Mouse (Mus musculus): Measurements from ENCODE around the gene Acer3. TPM values are rescaled to one million over a fixed set of nuclear protein-coding genes. Genes with fewer than 3 reads are reported as not detected.

The Acer3 gene
- 22.6 and 23.2 TPM in 2 replicates for polyA plus RNA-seq (2015; fragmentation: Nextera tagmentation; extraction: Ambion mirVana)

- ATAC-seq (ENCODE audit: low read depth), result no peak
- no peak within 1 kb of the TSS for H3K27ac ChIP-seq (ENCODE audit: low read length)
- no peaks in the 10 kb centered on the region for H3K9me3 ChIP-seq (replicated peaks; ENCODE audit: control insufficient read depth, low read length)
- 53% methylated on average over 2 of the region's 2 CpGs for WGBS (ENCODE audit: insufficient replicate concordance)
- no peaks in the 10 kb centered on the region for H3K27me3 ChIP-seq (ENCODE audit: control insufficient read depth, insufficient read depth, low read depth, low read length)
- H3K4me1 ChIP-seq (ENCODE audit: control insufficient read depth, low read depth, low read length), result peaks cover 17% of the 10 kb centered on the region
- no peak within 1 kb of the TSS for H3K9ac ChIP-seq (ENCODE audit: low read depth, low read length)
- no peak within 1 kb of the TSS for H3K4me2 ChIP-seq (ENCODE audit: low read depth, low read length)
- no peak within 1 kb of the TSS for H3K4me3 ChIP-seq (ENCODE audit: low read depth, low read length)
- no peaks in the 10 kb centered on the region for H3K36me3 ChIP-seq (ENCODE audit: control insufficient read depth, insufficient read depth)
Measured at GRCm38 (mm10) chr7:98321083-98321482, at the start of gene Acer3. Gene Acer3, minus strand, starts transcription at chr7:98321208.

GRCm38 (mm10) chr7:98369762-98370369 is 48.9 kb upstream of the Acer3 start:
- no peak overlapping the region for H3K27ac ChIP-seq (ENCODE audit: low read length)
- no peak overlapping the region for H3K4me2 ChIP-seq (ENCODE audit: low read depth, low read length)
- H3K9ac ChIP-seq (ENCODE audit: low read depth, low read length), result no peak overlapping the region
- ATAC-seq (ENCODE audit: low read depth), result no peak
- no peaks in the 10 kb centered on the region for H3K4me1 ChIP-seq (ENCODE audit: control insufficient read depth, low read depth, low read length)
- 55% methylated on average over 10 of the region's 10 CpGs for WGBS (ENCODE audit: insufficient replicate concordance)
- no peaks in the 10 kb centered on the region for H3K9me3 ChIP-seq (replicated peaks; ENCODE audit: control insufficient read depth, low read length)
- H3K4me3 ChIP-seq (ENCODE audit: low read depth, low read length), result no peak overlapping the region
- H3K36me3 ChIP-seq (ENCODE audit: control insufficient read depth, insufficient read depth), result no peaks in the 10 kb centered on the region
- H3K27me3 ChIP-seq (ENCODE audit: control insufficient read depth, insufficient read depth, low read depth, low read length), result no peaks in the 10 kb centered on the region

- H3K4me2 ChIP-seq (ENCODE audit: low read depth, low read length), result peak overlapping the region; percentile 60
- 27% methylated on average over 2 of the region's 2 CpGs for WGBS (ENCODE audit: insufficient replicate concordance)
- peak overlapping the region; percentile 60 for H3K4me3 ChIP-seq (ENCODE audit: low read depth, low read length)
- H3K36me3 ChIP-seq (ENCODE audit: control insufficient read depth, insufficient read depth), result no peaks in the 10 kb centered on the region
- no peaks in the 10 kb centered on the region for H3K4me1 ChIP-seq (ENCODE audit: control insufficient read depth, low read depth, low read length)
- no peak overlapping the region for H3K27ac ChIP-seq (ENCODE audit: low read length)
- H3K27me3 ChIP-seq (ENCODE audit: control insufficient read depth, insufficient read depth, low read depth, low read length), result peaks cover 32% of the 10 kb centered on the region
- no peaks in the 10 kb centered on the region for H3K9me3 ChIP-seq (replicated peaks; ENCODE audit: control insufficient read depth, low read length)
- ATAC-seq (ENCODE audit: low read depth), result no peak
- no peak overlapping the region for H3K9ac ChIP-seq (ENCODE audit: low read depth, low read length)
Measured at GRCm38 (mm10) chr7:98361662-98362061, 40.7 kb upstream of the Acer3 start.

- H3K4me1 ChIP-seq (ENCODE audit: control insufficient read depth, low read depth, low read length), result no peaks in the 10 kb centered on the region; the same call in 1 of the 2 replicates
- peak within 1 kb of the TSS; percentile 60 for H3K4me3 ChIP-seq (ENCODE audit: low read depth, low read length)
- H3K27me3 ChIP-seq (ENCODE audit: control insufficient read depth, insufficient read depth, low read depth, low read length), result peaks cover 32% of the 10 kb centered on the region
- H3K9ac ChIP-seq (ENCODE audit: low read depth, low read length), result peak within 1 kb of the TSS; percentile 52
- WGBS (ENCODE audit: insufficient replicate concordance), result under 1% methylated on average over 52 of the region's 52 CpGs
- peak within 1 kb of the TSS; percentile 50 for H3K27ac ChIP-seq (ENCODE audit: low read length)
- peak within 1 kb of the TSS; percentile 60 for H3K4me2 ChIP-seq (ENCODE audit: low read depth, low read length)
- no peaks in the 10 kb centered on the region for H3K36me3 ChIP-seq (ENCODE audit: control insufficient read depth, insufficient read depth)
- no peaks in the 10 kb centered on the region for H3K9me3 ChIP-seq (replicated peaks; ENCODE audit: control insufficient read depth, low read length)
- ATAC-seq (ENCODE audit: low read depth), result peak; percentile 80
Measured at GRCm38 (mm10) chr7:98361063-98361652, 40.1 kb upstream of the Acer3 start, which contains the start of gene Tsku. Gene Tsku, minus strand, starts transcription at chr7:98361328.

- Histone ChIP-seq H3K27ac (ENCODE audit: low read length) (peak overlapping the region; percentile 50), H3K9me3 (replicated peaks; ENCODE audit: control insufficient read depth, low read length) (no peaks in the 10 kb centered on the region), H3K4me3 (ENCODE audit: low read depth, low read length) (peak overlapping the region; percentile 60), H3K27me3 (ENCODE audit: control insufficient read depth, insufficient read depth, low read depth, low read length) (peaks cover 32% of the 10 kb centered on the region), H3K4me1 (ENCODE audit: control insufficient read depth, low read depth, low read length) (no peaks in the 10 kb centered on the region; the same call in 1 of the 2 replicates), H3K36me3 (ENCODE audit: control insufficient read depth, insufficient read depth) (no peaks in the 10 kb centered on the region), H3K4me2 (ENCODE audit: low read depth, low read length) (peak overlapping the region; percentile 60), H3K9ac (ENCODE audit: low read depth, low read length) (peak overlapping the region; percentile 52)
- no peak for ATAC-seq (ENCODE audit: low read depth)
- WGBS (ENCODE audit: insufficient replicate concordance), result under 1% methylated on average over 20 of the region's 20 CpGs
Measured at GRCm38 (mm10) chr7:98360621-98360990, 39.6 kb upstream of the Acer3 start.

GRCm38 (mm10) chr7:98359951-98360620 is 39.1 kb upstream of the Acer3 start:
- Histone ChIP-seq H3K9ac (ENCODE audit: low read depth, low read length) (peak overlapping the region; percentile 52), H3K36me3 (ENCODE audit: control insufficient read depth, insufficient read depth) (no peaks in the 10 kb centered on the region), H3K4me3 (ENCODE audit: low read depth, low read length) (peak overlapping the region; percentile 60), H3K4me1 (ENCODE audit: control insufficient read depth, low read depth, low read length) (peaks cover 2% of the 10 kb centered on the region), H3K4me2 (ENCODE audit: low read depth, low read length) (peak overlapping the region; percentile 60), H3K9me3 (replicated peaks; ENCODE audit: control insufficient read depth, low read length) (no peaks in the 10 kb centered on the region), H3K27ac (ENCODE audit: low read length) (0 out of 2 replicates have a peak overlapping the region, but pooled peaks have one; percentile 12), H3K27me3 (ENCODE audit: control insufficient read depth, insufficient read depth, low read depth, low read length) (peaks cover 32% of the 10 kb centered on the region)
- ATAC-seq (ENCODE audit: low read depth), result peak; percentile 60
- WGBS (ENCODE audit: insufficient replicate concordance), result 4% methylated on average over 33 of the region's 33 CpGs

GRCm38 (mm10) chr7:98358016-98358415 is 37.0 kb upstream of the Acer3 start:
- no peak for ATAC-seq (ENCODE audit: low read depth)
- WGBS (ENCODE audit: insufficient replicate concordance), result 47% methylated on average over 1 of the region's 1 CpGs
- H3K4me1 ChIP-seq (ENCODE audit: control insufficient read depth, low read depth, low read length), result peaks cover 8% of the 10 kb centered on the region
- H3K9ac ChIP-seq (ENCODE audit: low read depth, low read length), result no peak overlapping the region
- no peaks in the 10 kb centered on the region for H3K9me3 ChIP-seq (replicated peaks; ENCODE audit: control insufficient read depth, low read length)
- no peak overlapping the region for H3K27ac ChIP-seq (ENCODE audit: low read length)
- H3K36me3 ChIP-seq (ENCODE audit: control insufficient read depth, insufficient read depth), result no peaks in the 10 kb centered on the region
- no peak overlapping the region for H3K4me3 ChIP-seq (ENCODE audit: low read depth, low read length)
- H3K4me2 ChIP-seq (ENCODE audit: low read depth, low read length), result no peak overlapping the region
- peaks cover 32% of the 10 kb centered on the region for H3K27me3 ChIP-seq (ENCODE audit: control insufficient read depth, insufficient read depth, low read depth, low read length)

GRCm38 (mm10) chr7:98357324-98357723 is 36.3 kb upstream of the Acer3 start:
- ATAC-seq (ENCODE audit: low read depth), result no peak
- H3K4me2 ChIP-seq (ENCODE audit: low read depth, low read length), result no peak overlapping the region
- H3K36me3 ChIP-seq (ENCODE audit: control insufficient read depth, insufficient read depth), result no peaks in the 10 kb centered on the region
- no peaks in the 10 kb centered on the region for H3K9me3 ChIP-seq (replicated peaks; ENCODE audit: control insufficient read depth, low read length)
- H3K4me1 ChIP-seq (ENCODE audit: control insufficient read depth, low read depth, low read length), result peaks cover 8% of the 10 kb centered on the region
- peaks cover 31% of the 10 kb centered on the region for H3K27me3 ChIP-seq (ENCODE audit: control insufficient read depth, insufficient read depth, low read depth, low read length)
- H3K27ac ChIP-seq (ENCODE audit: low read length), result no peak overlapping the region
- H3K9ac ChIP-seq (ENCODE audit: low read depth, low read length), result no peak overlapping the region
- 60% methylated on average over 5 of the region's 5 CpGs for WGBS (ENCODE audit: insufficient replicate concordance)
- no peak overlapping the region for H3K4me3 ChIP-seq (ENCODE audit: low read depth, low read length)

GRCm38 (mm10) chr7:98354921-98355310 is 33.9 kb upstream of the Acer3 start:
- 50% methylated on average over 4 of the region's 4 CpGs for WGBS (ENCODE audit: insufficient replicate concordance)
- Histone ChIP-seq H3K9ac (ENCODE audit: low read depth, low read length) (no peak overlapping the region), H3K27ac (ENCODE audit: low read length) (no peak overlapping the region)

More at GRCm38 (mm10) chr7:98354921-98355310, 33.9 kb upstream of the Acer3 start:
- H3K4me2 ChIP-seq (ENCODE audit: low read depth, low read length), result no peak overlapping the region
- H3K36me3 ChIP-seq (ENCODE audit: control insufficient read depth, insufficient read depth), result no peaks in the 10 kb centered on the region; the same call in 1 of the 2 replicates
- H3K4me3 ChIP-seq (ENCODE audit: low read depth, low read length), result no peak overlapping the region
- H3K4me1 ChIP-seq (ENCODE audit: control insufficient read depth, low read depth, low read length), result peaks cover 8% of the 10 kb centered on the region
- peaks cover 10% of the 10 kb centered on the region for H3K27me3 ChIP-seq (ENCODE audit: control insufficient read depth, insufficient read depth, low read depth, low read length)
- H3K9me3 ChIP-seq (replicated peaks; ENCODE audit: control insufficient read depth, low read length), result no peaks in the 10 kb centered on the region
- peak; percentile 76 for ATAC-seq (ENCODE audit: low read depth)

Measured in liver, embryonic 16.5 days (tissue).